Mouse (Mus musculus): ENCODE data around the gene Nr1d1. TPM values are rescaled to one million over a fixed set of nuclear protein-coding genes. Genes with fewer than 3 reads are reported as not detected.
"Not testable (repeated sequence)": the region's sequence is repeated elsewhere in the genome, so short reads cannot be mapped to it uniquely, and the experiment has no call there.

Gene Nr1d1
- polyA plus RNA-seq, 1 experiment = 119 TPM

GRCm38 (mm10) chr11:98737220-98737619 is 37.9 kb downstream of the Nr1d1 start:
- DNase-seq (ENCODE audit: low spot score) = not testable (repeated sequence)

- no peak for DNase-seq (ENCODE audit: low spot score)
Measured at GRCm38 (mm10) chr11:98736176-98736575, 39.0 kb downstream of the Nr1d1 start.

- no peak for DNase-seq (ENCODE audit: low spot score)
Measured at GRCm38 (mm10) chr11:98735111-98735510, 40.0 kb downstream of the Nr1d1 start.

GRCm38 (mm10) chr11:98734020-98734419 is 41.1 kb downstream of the Nr1d1 start:
- DNase-seq (ENCODE audit: low spot score) = no peak

- DNase-seq (ENCODE audit: low spot score) = no peak
Measured at GRCm38 (mm10) chr11:98731134-98731533, 44.0 kb downstream of the Nr1d1 start.

- no peak for DNase-seq (ENCODE audit: low spot score)
Measured at GRCm38 (mm10) chr11:98730727-98731126, 44.4 kb downstream of the Nr1d1 start.

- peak; percentile 42 for DNase-seq (ENCODE audit: low spot score)
Measured at GRCm38 (mm10) chr11:98729119-98729588, 46.0 kb downstream of the Nr1d1 start, which contains the start of gene Med24. Gene Med24 (minus strand): TSS chr11:98729435.

GRCm38 (mm10) chr11:98725926-98726506 is 49.1 kb downstream of the Nr1d1 start:
- DNase-seq (ENCODE audit: low spot score) = no peak

- DNase-seq (ENCODE audit: low spot score) = no peak
Measured at GRCm38 (mm10) chr11:98723098-98723497, 52.0 kb downstream of the Nr1d1 start.

GRCm38 (mm10) chr11:98721458-98722226 is 53.5 kb downstream of the Nr1d1 start:
- DNase-seq (ENCODE audit: low spot score) = no peak

GRCm38 (mm10) chr11:98720756-98721155 is 54.4 kb downstream of the Nr1d1 start:
- DNase-seq (ENCODE audit: low spot score) = no peak

Other genes starting within 250 kb of the Nr1d1 start
- gene Ikzf3, start 229.3 kb downstream of the Nr1d1 start, polyA plus RNA-seq (2012; rRNA removed) = 8.6 and 10.1 TPM in 2 replicates
- 1.4 and 2.5 TPM in 2 replicates for gene Zpbp2, start 224.2 kb downstream of the Nr1d1 start, polyA plus RNA-seq (2012; rRNA removed)
- 57.6 and 63.7 TPM in 2 replicates for gene Ormdl3, start 188.0 kb downstream of the Nr1d1 start, polyA plus RNA-seq (2012; rRNA removed)
- gene Lrrc3c, start 177.0 kb downstream of the Nr1d1 start, polyA plus RNA-seq (2012; rRNA removed) = not detected in 2 replicates
- gene Gm12355, start 149.7 kb downstream of the Nr1d1 start, polyA plus RNA-seq (2012; rRNA removed) = 0.47 and 0.52 TPM in 2 replicates
- gene Gsdma3, start 149.0 kb downstream of the Nr1d1 start, polyA plus RNA-seq (2012; rRNA removed) = not detected in 2 replicates
- gene Gsdma2, start 128.6 kb downstream of the Nr1d1 start, polyA plus RNA-seq (2012; rRNA removed) = not detected in 2 replicates
- gene Gsdma, start 111.0 kb downstream of the Nr1d1 start, polyA plus RNA-seq (2012; rRNA removed) = 0.72 and 0.87 TPM in 2 replicates
- 108 and 115 TPM in 2 replicates for gene Psmd3, start 92.8 kb downstream of the Nr1d1 start, polyA plus RNA-seq (2012; rRNA removed)
- gene Csf3, start 74.1 kb downstream of the Nr1d1 start, polyA plus RNA-seq (2012; rRNA removed) = 0.38 and 0.73 TPM in 2 replicates
- gene Med24, start 45.9 kb downstream of the Nr1d1 start, polyA plus RNA-seq (2012; rRNA removed) = 29.6 and 32.8 TPM in 2 replicates
- 62.2 and 88.1 TPM in 2 replicates for gene Thra, start 34.7 kb downstream of the Nr1d1 start, polyA plus RNA-seq (2012; rRNA removed)
- gene Msl1, start 20.2 kb upstream of the Nr1d1 start, polyA plus RNA-seq (2012; rRNA removed) = 57.0 and 58.7 TPM in 2 replicates
- gene Casc3, start 29.6 kb upstream of the Nr1d1 start, polyA plus RNA-seq (2012; rRNA removed) = 24.7 and 29.5 TPM in 2 replicates
- 56.6 and 66.4 TPM in 2 replicates for gene Rapgefl1, start 61.5 kb upstream of the Nr1d1 start, polyA plus RNA-seq (2012; rRNA removed)
- 19.2 and 26.0 TPM in 2 replicates for gene Wipf2, start 88.3 kb upstream of the Nr1d1 start, polyA plus RNA-seq (2012; rRNA removed)
- gene Cdc6, start 132.5 kb upstream of the Nr1d1 start, polyA plus RNA-seq (2012; rRNA removed) = 2.7 and 3.8 TPM in 2 replicates
- gene Rara, start 152.5 kb upstream of the Nr1d1 start, polyA plus RNA-seq (2012; rRNA removed) = 8.5 and 13.7 TPM in 2 replicates
- 0.55 and 0.87 TPM in 2 replicates for gene Gjd3, start 207.7 kb upstream of the Nr1d1 start, polyA plus RNA-seq (2012; rRNA removed)
- gene Top2a, start 248.9 kb upstream of the Nr1d1 start, polyA plus RNA-seq (2012; rRNA removed) = 4.7 and 6.0 TPM in 2 replicates

Measured in urinary bladder, adult 2 months (tissue).